Mouse (Mus musculus): ENCODE data around the gene Dync1li1. TPM values are rescaled to one million over a fixed set of nuclear protein-coding genes. Genes with fewer than 3 reads are reported as not detected.

The Dync1li1 gene
- polyA plus RNA-seq, 1 experiment from 2014 or later = 110 TPM

DNA sequence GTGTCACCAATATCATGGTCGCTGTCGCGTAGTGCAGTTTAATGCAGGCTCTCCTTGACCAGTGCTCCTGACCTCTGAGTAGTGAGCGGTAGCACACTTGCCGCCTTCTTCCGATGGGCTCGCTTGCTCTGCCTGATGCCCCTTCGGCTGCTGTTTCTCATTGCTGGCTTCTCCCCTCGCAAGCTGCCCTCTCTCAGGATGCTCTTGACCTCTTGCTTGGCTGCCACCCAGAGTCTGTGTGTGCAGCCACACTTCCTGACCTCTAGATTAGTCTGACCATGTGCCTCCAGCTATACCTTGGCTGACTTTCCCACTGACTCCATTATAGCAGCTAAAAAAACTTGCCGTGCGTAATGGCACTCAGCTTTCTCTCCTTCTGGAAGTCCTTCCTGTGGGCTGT, 47.9 kb downstream of the Dync1li1 start:
- Histone ChIP-seq H3K4me2 (replicated peaks) (no peak overlapping the region), H3K27me3 (no peaks in the 10 kb centered on the region), H3K36me3 (no peaks in the 10 kb centered on the region), H3K4me1 (peaks cover 20% of the 10 kb centered on the region), H3K27ac (replicated peaks) (no peak overlapping the region), H3K9ac (replicated peaks) (no peak overlapping the region), H3K4me3 (no peak overlapping the region), H3K9me3 (no peaks in the 10 kb centered on the region)
- WGBS = 87% methylated on average over 11 of the region's 11 CpGs
- ATAC-seq (replicated peaks) = no peak

DNA sequence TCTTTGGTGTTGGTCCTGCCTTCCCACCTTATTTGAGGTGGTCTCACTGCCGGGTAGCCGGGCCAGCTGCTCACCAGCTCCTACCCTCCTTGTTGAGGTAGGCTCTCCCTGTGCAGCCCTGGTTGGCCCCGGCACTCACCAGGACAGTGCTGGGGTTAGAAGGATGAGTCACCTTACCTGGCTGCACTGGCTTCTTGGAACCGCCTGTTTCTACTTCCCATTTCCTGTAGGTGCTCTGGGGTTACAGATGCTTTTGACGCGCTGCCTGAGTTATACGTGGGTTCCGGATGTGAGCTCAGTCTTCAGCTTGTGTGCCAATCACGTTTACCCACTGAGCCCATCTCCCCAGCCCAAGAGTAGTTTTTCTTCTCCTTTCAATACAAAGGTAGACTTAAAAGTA, 51.7 kb downstream of the Dync1li1 start:
- Histone ChIP-seq H3K27ac (replicated peaks) (no peak overlapping the region), H3K4me1 (no peaks in the 10 kb centered on the region), H3K4me3 (no peak overlapping the region), H3K9ac (replicated peaks) (no peak overlapping the region), H3K36me3 (no peaks in the 10 kb centered on the region), H3K9me3 (no peaks in the 10 kb centered on the region), H3K4me2 (replicated peaks) (no peak overlapping the region), H3K27me3 (no peaks in the 10 kb centered on the region)
- 95% methylated on average over 9 of the region's 9 CpGs for WGBS
- no peak for ATAC-seq (replicated peaks)

DNA sequence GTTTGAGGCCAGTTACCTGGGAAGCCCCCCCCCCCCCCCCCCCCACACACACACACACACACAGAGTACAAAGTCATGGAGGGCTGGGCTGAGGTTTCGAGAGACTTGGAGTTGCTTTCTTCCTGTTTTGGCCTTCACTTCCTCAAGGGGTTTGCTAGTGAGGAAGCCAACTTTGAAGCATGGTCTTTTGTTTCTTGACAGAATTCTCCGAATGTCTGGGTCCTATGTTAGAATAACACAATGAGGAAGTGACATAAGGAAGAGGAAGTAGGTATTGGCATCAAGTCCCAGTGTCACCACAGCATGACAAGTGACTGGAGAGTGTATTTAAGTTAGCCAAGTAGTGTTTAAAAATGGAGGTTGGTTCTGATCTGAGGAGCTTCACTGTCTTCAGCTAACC, 54.1 kb downstream of the Dync1li1 start:
- Histone ChIP-seq H3K4me2 (replicated peaks) (no peak overlapping the region), H3K27me3 (no peaks in the 10 kb centered on the region), H3K9me3 (no peaks in the 10 kb centered on the region), H3K36me3 (peaks cover 9% of the 10 kb centered on the region; the same call in 1 of the 2 replicates), H3K27ac (replicated peaks) (no peak overlapping the region), H3K4me3 (no peak overlapping the region), H3K4me1 (no peaks in the 10 kb centered on the region), H3K9ac (replicated peaks) (no peak overlapping the region)
- no peak for ATAC-seq (replicated peaks)
- WGBS = 84% methylated on average over 2 of the region's 2 CpGs

DNA sequence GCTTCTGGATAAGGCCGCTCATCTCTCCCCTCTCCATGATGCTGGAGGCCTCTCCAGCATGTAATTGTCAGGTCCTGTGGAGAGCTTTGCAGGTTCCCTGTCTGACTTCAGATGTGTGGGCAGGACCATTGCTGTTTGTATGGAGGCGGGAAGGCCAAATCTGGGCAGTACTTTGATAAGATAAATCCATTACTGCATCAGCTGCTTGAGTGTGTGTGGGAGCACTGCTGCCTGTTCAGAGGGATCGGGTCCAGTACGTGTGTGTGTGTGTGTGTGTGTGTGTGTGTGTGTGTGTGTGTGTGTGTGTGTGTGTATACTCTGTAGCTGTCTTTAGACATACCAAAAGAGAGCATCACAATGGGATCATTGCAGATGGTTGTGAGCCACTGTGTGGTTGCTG, 56.6 kb downstream of the Dync1li1 start:
- Histone ChIP-seq H3K4me1 (no peaks in the 10 kb centered on the region), H3K4me3 (no peak overlapping the region), H3K36me3 (peaks cover 13% of the 10 kb centered on the region; the same call in 1 of the 2 replicates), H3K9me3 (no peaks in the 10 kb centered on the region), H3K4me2 (replicated peaks) (no peak overlapping the region), H3K9ac (replicated peaks) (no peak overlapping the region), H3K27ac (replicated peaks) (no peak overlapping the region), H3K27me3 (no peaks in the 10 kb centered on the region)
- 87% methylated on average over 4 of the region's 4 CpGs for WGBS
- no peak for ATAC-seq (replicated peaks)

DNA sequence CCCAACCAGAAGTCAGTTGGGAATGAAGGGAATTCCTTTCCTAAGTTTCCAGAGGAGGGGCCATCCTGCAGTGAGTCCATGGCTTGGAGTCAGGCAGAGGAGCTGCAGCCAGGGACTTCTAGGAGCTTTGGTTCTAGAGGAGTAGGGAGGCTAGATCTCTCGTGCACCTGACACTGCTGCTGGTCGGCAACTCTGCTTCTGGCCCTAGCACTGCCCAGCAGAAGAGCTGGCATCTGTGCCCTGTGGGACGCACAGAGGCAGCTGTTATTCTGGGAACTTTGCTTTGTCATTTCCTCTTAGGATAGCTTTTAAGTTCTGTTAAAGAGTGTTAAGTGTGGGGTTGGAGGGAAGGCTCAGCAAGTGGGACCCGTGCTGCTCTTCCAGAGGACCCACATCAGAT, 57.1 kb downstream of the Dync1li1 start:
- Histone ChIP-seq H3K9ac (replicated peaks) (no peak overlapping the region), H3K9me3 (no peaks in the 10 kb centered on the region), H3K27me3 (no peaks in the 10 kb centered on the region), H3K27ac (replicated peaks) (no peak overlapping the region), H3K4me2 (replicated peaks) (no peak overlapping the region), H3K4me1 (no peaks in the 10 kb centered on the region), H3K4me3 (no peak overlapping the region), H3K36me3 (peaks cover 13% of the 10 kb centered on the region; the same call in 1 of the 2 replicates)
- 91% methylated on average over 4 of the region's 4 CpGs for WGBS
- no peak for ATAC-seq (replicated peaks)

DNA sequence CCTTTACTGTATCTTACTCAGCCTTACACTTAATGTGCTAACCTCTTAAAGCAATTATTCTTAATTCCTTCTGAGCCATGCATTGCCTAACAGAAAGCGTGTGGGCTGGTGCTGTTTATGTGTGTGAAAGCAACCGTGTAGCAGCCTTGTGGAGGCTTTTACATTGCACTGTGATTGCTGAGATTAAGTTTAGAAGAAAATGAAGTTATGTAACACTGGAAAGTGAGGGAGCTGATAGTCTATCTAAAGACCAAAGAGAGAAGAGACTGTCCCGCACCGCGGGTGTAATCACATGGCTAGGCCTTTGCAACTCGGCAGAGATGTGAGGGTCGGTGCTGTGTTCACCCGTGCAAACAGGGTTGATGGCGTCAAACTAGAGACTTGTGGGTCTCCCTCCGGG, 58.4 kb downstream of the Dync1li1 start:
- no peaks in the 10 kb centered on the region for H3K27me3 ChIP-seq
- H3K27ac ChIP-seq (replicated peaks) = no peak overlapping the region
- WGBS = 91% methylated on average over 10 of the region's 10 CpGs
- no peaks in the 10 kb centered on the region for H3K9me3 ChIP-seq
- no peak overlapping the region for H3K4me2 ChIP-seq (replicated peaks)
- H3K9ac ChIP-seq (replicated peaks) = no peak overlapping the region
- no peak overlapping the region for H3K4me3 ChIP-seq
- peaks cover 13% of the 10 kb centered on the region; the same call in 1 of the 2 replicates for H3K36me3 ChIP-seq
- no peaks in the 10 kb centered on the region for H3K4me1 ChIP-seq
- no peak for ATAC-seq (replicated peaks)

DNA sequence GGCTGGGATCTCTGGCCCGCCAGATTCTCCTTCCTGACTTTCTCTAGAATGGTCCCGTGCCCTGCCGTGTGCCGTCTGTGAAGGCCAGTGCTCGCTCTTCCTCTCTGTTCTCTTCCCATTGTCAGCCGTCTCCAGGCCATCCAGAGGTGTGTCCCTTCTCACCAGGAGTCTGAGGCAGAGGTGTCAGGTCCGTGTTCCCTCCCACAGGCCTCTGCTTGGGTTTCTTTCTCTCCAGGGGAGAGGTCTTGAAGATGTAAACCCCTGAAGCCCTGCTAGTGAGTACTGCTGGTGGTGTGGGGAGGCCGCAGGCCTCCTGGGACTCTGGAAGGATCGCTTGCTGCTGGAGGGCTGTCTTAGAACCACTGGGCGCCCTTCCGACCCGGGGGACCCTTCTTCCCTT, 58.9 kb downstream of the Dync1li1 start:
- 90% methylated on average over 12 of the region's 12 CpGs for WGBS
- H3K27me3 ChIP-seq = no peaks in the 10 kb centered on the region
- H3K4me1 ChIP-seq = peaks cover 3% of the 10 kb centered on the region
- H3K36me3 ChIP-seq = peaks cover 13% of the 10 kb centered on the region; the same call in 1 of the 2 replicates
- H3K9ac ChIP-seq (replicated peaks) = no peak overlapping the region
- H3K9me3 ChIP-seq = no peaks in the 10 kb centered on the region
- H3K4me2 ChIP-seq (replicated peaks) = no peak overlapping the region
- H3K27ac ChIP-seq (replicated peaks) = no peak overlapping the region
- no peak for ATAC-seq (replicated peaks)
- no peak overlapping the region for H3K4me3 ChIP-seq

DNA sequence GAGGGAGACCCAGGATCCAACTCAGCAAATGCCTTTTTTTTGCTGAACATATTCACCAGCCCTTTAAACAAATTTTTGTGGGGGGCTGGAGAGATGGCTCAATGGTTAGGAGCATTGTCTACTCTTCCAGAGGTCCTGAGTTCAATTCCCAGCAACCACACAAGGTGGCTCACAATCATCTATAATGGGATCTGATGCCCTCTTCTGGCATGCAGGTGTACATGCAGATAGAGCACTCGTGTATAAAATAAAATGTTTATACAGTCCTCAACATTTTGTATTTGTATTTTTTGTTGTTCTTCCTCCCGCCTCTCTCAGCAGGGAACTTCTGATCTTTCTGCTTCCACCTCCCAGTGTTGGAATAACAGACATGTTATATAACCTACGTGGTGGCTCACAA, 63.0 kb downstream of the Dync1li1 start:
- H3K4me2 ChIP-seq (replicated peaks) = no peak overlapping the region
- peaks cover 11% of the 10 kb centered on the region for H3K4me1 ChIP-seq
- no peak overlapping the region for H3K4me3 ChIP-seq
- H3K9me3 ChIP-seq = no peaks in the 10 kb centered on the region
- no peak for ATAC-seq (replicated peaks)
- peaks cover 9% of the 10 kb centered on the region; the same call in 1 of the 2 replicates for H3K36me3 ChIP-seq
- no peak overlapping the region for H3K9ac ChIP-seq (replicated peaks)
- no peaks in the 10 kb centered on the region for H3K27me3 ChIP-seq
- no peak overlapping the region for H3K27ac ChIP-seq (replicated peaks)
- 82% methylated on average over 3 of the region's 3 CpGs for WGBS

DNA sequence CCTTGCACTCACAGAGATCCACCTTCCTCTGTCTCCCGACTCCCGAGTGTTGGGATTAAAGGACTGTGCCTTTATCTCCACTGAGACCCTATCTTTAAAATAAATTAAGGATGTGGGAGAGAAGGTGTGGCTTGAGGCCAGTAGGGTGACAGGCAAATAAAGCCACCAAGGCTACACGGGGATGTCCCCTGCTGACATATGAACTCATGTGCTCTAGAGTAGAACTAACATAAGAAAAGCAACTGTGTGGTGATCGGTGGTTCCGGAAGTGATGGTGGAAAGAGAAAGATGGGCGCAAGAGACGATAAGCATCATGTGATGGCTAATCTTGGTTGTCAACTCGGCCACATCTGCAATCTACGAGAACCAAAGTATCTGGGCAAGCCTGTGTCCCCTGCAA, 63.7 kb downstream of the Dync1li1 start:
- peak; percentile 18; the same call in 1 of the 2 replicates for ATAC-seq (replicated peaks)
- H3K4me1 ChIP-seq = peaks cover 11% of the 10 kb centered on the region
- H3K9me3 ChIP-seq = no peaks in the 10 kb centered on the region
- H3K27me3 ChIP-seq = no peaks in the 10 kb centered on the region
- peak overlapping the region; percentile 53; the same call in 1 of the 2 replicates for H3K4me3 ChIP-seq
- peak overlapping the region; percentile 83 for H3K4me2 ChIP-seq (replicated peaks)
- 0 out of 2 replicates have a peak overlapping the region, but pooled peaks have one; percentile 52 for H3K9ac ChIP-seq (replicated peaks)
- H3K36me3 ChIP-seq = peaks cover 7% of the 10 kb centered on the region; the same call in 1 of the 2 replicates
- H3K27ac ChIP-seq (replicated peaks) = no peak overlapping the region
- 75% methylated on average over 9 of the region's 9 CpGs for WGBS

DNA sequence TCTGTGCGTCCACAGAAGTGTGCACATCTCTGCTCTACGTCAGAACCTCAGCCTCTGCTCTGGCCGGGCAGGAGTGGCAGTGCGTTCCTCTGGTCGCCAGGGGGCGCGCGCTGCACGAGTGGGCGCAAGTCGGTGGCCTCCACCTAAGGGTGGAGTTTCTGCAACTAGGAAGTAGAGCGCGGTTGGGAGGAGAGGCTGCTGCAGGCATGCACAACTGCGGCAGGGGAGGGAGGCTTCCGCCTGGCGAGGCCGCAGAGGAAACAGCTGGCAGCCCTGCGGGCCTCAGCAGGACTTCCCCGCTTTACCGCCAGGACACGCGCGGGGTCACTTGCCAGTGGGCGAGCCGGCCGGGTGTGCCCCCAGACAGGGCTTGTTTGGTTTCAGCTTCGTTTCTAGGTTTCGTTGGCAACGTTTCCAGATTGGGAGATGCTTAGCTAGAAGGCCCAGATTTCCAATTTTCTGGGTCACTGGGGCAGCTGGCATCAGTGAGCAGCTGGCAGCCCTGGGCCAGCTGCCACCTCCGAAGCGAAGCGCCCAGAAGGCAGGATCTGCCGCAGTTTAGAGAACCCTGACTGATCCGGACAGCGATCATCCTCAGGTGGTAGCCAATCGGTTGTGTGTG, 64.4 kb downstream of the Dync1li1 start:
- H3K9ac ChIP-seq (replicated peaks) = peak overlapping the region; percentile 52
- H3K27me3 ChIP-seq = no peaks in the 10 kb centered on the region
- H3K4me2 ChIP-seq (replicated peaks) = peak overlapping the region; percentile 83
- peak overlapping the region; percentile 53 for H3K4me3 ChIP-seq
- peak; percentile 88 for ATAC-seq (replicated peaks)
- H3K36me3 ChIP-seq = peaks cover 4% of the 10 kb centered on the region; the same call in 1 of the 2 replicates
- 3% methylated on average over 36 of the region's 36 CpGs for WGBS
- H3K4me1 ChIP-seq = peaks cover 11% of the 10 kb centered on the region
- H3K9me3 ChIP-seq = no peaks in the 10 kb centered on the region
- H3K27ac ChIP-seq (replicated peaks) = peak overlapping the region; percentile 71

DNA sequence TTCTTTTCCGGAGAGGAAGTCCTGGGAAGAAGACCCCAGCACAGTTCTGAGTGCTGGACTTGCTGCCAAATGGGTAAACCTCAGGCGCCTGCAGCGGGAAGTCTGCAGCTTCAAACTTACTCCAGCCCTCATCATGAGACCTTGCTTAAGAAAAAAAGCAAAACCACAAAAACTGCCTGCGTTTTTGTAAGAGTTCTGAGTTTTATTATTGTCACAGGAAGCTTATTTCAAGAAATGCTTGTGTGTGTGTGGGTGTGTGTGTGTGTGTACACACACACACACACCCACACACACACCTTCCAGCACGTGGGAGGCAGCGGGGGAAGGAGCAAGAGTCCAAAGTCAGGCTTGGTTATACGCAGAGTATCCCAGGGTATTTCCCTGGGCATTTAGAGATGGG, 69.7 kb downstream of the Dync1li1 start:
- H3K9ac ChIP-seq (replicated peaks) = no peak overlapping the region
- no peaks in the 10 kb centered on the region for H3K27me3 ChIP-seq
- no peak for ATAC-seq (replicated peaks)
- no peak overlapping the region for H3K4me3 ChIP-seq
- H3K36me3 ChIP-seq = no peaks in the 10 kb centered on the region
- H3K4me1 ChIP-seq = no peaks in the 10 kb centered on the region; the same call in 1 of the 2 replicates
- no peaks in the 10 kb centered on the region for H3K9me3 ChIP-seq
- WGBS = 85% methylated on average over 7 of the region's 7 CpGs
- H3K4me2 ChIP-seq (replicated peaks) = no peak overlapping the region
- H3K27ac ChIP-seq (replicated peaks) = no peak overlapping the region

DNA sequence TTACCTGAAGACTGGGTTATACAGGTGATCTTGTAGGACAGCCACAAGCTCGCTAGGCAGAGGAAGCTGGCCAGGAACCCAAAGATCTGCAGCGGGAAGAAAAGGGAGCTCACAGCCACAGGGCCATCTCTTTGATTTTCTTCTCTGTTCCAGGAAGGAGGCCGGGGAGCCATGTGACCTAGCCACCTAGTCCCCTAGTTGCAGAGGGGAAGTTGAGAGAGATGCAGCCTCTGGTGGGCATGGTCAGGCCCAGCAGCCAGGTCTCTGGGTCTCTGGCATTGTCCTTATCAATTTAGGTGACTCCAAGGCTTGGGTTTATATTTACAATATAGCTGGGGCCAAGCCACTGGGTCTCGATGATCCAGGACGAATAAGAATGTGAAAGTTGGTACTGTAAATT, 70.2 kb downstream of the Dync1li1 start:
- no peak overlapping the region for H3K4me3 ChIP-seq
- no peaks in the 10 kb centered on the region for H3K9me3 ChIP-seq
- H3K36me3 ChIP-seq = no peaks in the 10 kb centered on the region
- no peak overlapping the region for H3K4me2 ChIP-seq (replicated peaks)
- H3K27ac ChIP-seq (replicated peaks) = no peak overlapping the region
- H3K4me1 ChIP-seq = no peaks in the 10 kb centered on the region
- H3K27me3 ChIP-seq = no peaks in the 10 kb centered on the region
- no peak overlapping the region for H3K9ac ChIP-seq (replicated peaks)
- no peak for ATAC-seq (replicated peaks)
- 97% methylated on average over 5 of the region's 5 CpGs for WGBS

DNA sequence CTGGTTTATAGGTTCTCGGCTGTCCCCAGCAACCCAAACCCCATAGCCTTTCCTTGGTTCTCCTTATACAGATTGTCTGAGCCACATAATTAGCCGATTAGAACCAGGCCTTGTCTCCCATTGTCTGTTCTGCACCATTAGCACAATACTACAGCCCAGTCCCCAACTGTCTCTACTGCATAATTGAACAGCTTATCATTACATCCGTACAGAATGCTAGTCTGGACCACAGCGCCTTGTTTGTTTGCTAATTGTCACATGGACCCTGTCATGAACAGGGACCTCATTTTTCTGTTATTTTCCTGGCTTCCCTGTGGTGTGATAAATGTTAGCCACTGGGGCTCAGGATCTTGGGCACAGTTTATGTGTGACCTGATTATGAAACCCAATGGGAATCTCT, 71.3 kb downstream of the Dync1li1 start:
- Histone ChIP-seq H3K4me1 (no peaks in the 10 kb centered on the region), H3K36me3 (no peaks in the 10 kb centered on the region), H3K4me2 (replicated peaks) (no peak overlapping the region), H3K9me3 (no peaks in the 10 kb centered on the region), H3K27ac (replicated peaks) (no peak overlapping the region), H3K4me3 (no peak overlapping the region), H3K27me3 (no peaks in the 10 kb centered on the region), H3K9ac (replicated peaks) (no peak overlapping the region)
- 32% methylated on average over 4 of the region's 4 CpGs for WGBS
- ATAC-seq (replicated peaks) = no peak
